Mouse (Mus musculus) heart, embryonic 13.5 days (tissue): ENCODE data around the gene Gm20479. TPM values are rescaled to one million over a fixed set of nuclear protein-coding genes. Genes with fewer than 3 reads are reported as not detected.

Experiments used
- ATAC-seq: fragments of 200-750 bp; cut with Nextera tagmentation; 2 replicates; pipeline ENCODE4 v1.8.0; 2017; ENCODE audit warnings: moderate TSS enrichment; ENCODE audit not compliant: insufficient number of reproducible peaks, low FRiP score, low TSS enrichment; ENCODE audit errors: extremely low read depth
- H3K27ac ChIP-seq: fragments of 300-500 bp; sonication (generic); replicated peaks from 2 replicates; pipeline ENCODE4 v1.5.1; 2015; ENCODE audit warnings: moderate library complexity, mild to moderate bottlenecking, inconsistent platforms
- H3K27me3 ChIP-seq: fragments of 300-500 bp; sonication (generic); replicated peaks from 2 replicates; pipeline ENCODE4 v1.6.1; 2015; ENCODE audit warnings: mild to moderate bottlenecking, inconsistent platforms
- H3K36me3 ChIP-seq: fragments of 300-500 bp; sonication (generic); 2 replicates; pipeline ENCODE4 v1.6.1; 2015; ENCODE audit warnings: mild to moderate bottlenecking, inconsistent platforms
- H3K4me1 ChIP-seq: fragments of 300-500 bp; sonication (generic); 2 replicates; pipeline ENCODE4 v1.6.1; 2015; ENCODE audit warnings: inconsistent platforms
- H3K4me2 ChIP-seq: fragments of 300-500 bp; sonication (generic); 2 replicates; pipeline ENCODE4 v1.6.1; 2015; ENCODE audit warnings: inconsistent platforms, mild to moderate bottlenecking, moderate library complexity
- H3K4me3 ChIP-seq: fragments of 300-500 bp; sonication (generic); 2 replicates; pipeline ENCODE4 v1.5.1; 2015; ENCODE audit warnings: moderate library complexity, mild to moderate bottlenecking, inconsistent platforms
- H3K9ac ChIP-seq: fragments of 300-500 bp; sonication (generic); 2 replicates; pipeline ENCODE4 v1.6.1; 2015; ENCODE audit warnings: inconsistent platforms, mild to moderate bottlenecking, moderate library complexity
- H3K9me3 ChIP-seq: fragments of 300-500 bp; sonication (generic); 2 replicates; pipeline ENCODE4 v1.6.1; 2016; ENCODE audit warnings: inconsistent platforms
- WGBS: fragments of 180-500 bp; shearing (Covaris S2); methylation state at CpG from one replicate; pipeline ENCODE4 v1.1.7; 2015; ENCODE audit warnings: mixed read lengths; 5-methylcytosine and 5-hydroxymethylcytosine counted together
- polyA plus RNA-seq: library from polyadenylated mRNA; unstranded; fragments of >200 nt; fragmentation: Nextera tagmentation; extraction: Ambion mirVana; gene quantifications from 2 replicates; pipeline ENCODE4 v1.2.1, GENCODE M21; 2015

The Gm20479 gene
- polyA plus RNA-seq, 1 experiment from 2014 or later: 0.90 TPM

- H3K27me3 ChIP-seq: no peaks in the 10 kb centered on the region
- ATAC-seq: no peak
- H3K9ac ChIP-seq: no peak overlapping the region
- H3K36me3 ChIP-seq: peaks cover 32% of the 10 kb centered on the region
- WGBS: 24% methylated on average over 6 of the region's 6 CpGs
- no peak overlapping the region for H3K27ac ChIP-seq
- H3K4me3 ChIP-seq: peak overlapping the region; percentile 78; the same call in 1 of the 2 replicates
- peak overlapping the region; percentile 90 for H3K4me2 ChIP-seq
- peaks cover 31% of the 10 kb centered on the region for H3K4me1 ChIP-seq
- H3K9me3 ChIP-seq: no peaks in the 10 kb centered on the region
Observed at GRCm38 (mm10) chr7:27354144-27354543, 3.1 kb downstream of the Gm20479 start.

DNA sequence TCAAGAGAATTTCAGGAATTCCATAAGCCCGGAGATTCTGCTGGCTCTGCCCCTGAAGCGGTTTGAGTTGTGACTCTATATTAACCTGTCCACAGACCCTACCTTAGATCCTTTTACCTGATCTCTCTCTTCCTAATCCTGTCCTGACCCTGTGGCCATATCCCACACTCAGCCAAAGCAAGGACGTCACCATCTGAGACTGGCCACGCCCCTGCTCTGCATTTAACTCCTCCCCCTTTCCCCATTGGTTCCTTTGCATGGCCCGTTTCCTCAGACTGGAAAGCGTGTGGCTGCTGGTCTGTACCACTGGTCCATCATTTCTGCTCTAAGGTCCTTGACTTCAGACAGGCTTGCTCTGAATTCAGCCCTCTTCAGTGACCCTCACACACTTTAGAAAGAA lies 11.8 kb downstream of the Gm20479 start:
- Histone ChIP-seq H3K9ac (no peak overlapping the region), H3K9me3 (no peaks in the 10 kb centered on the region), H3K27me3 (peaks cover 1% of the 10 kb centered on the region; the same call in 1 of the 2 replicates), H3K4me3 (no peak overlapping the region), H3K27ac (no peak overlapping the region), H3K4me1 (no peaks in the 10 kb centered on the region), H3K4me2 (no peak overlapping the region), H3K36me3 (peaks cover 67% of the 10 kb centered on the region)
- 22% methylated on average over 6 of the region's 6 CpGs for WGBS
- no peak for ATAC-seq

- ATAC-seq: no peak
- H3K9me3 ChIP-seq: no peaks in the 10 kb centered on the region
- peaks cover 28% of the 10 kb centered on the region for H3K27me3 ChIP-seq
- WGBS: 40% methylated on average over 4 of the region's 4 CpGs
- peaks cover 47% of the 10 kb centered on the region for H3K36me3 ChIP-seq
- no peak overlapping the region for H3K9ac ChIP-seq
- no peak overlapping the region for H3K4me3 ChIP-seq
- H3K4me1 ChIP-seq: peaks cover 3% of the 10 kb centered on the region
- no peak overlapping the region for H3K4me2 ChIP-seq
- H3K27ac ChIP-seq: no peak overlapping the region
Observed at GRCm38 (mm10) chr7:27342595-27342994, 14.6 kb downstream of the Gm20479 start.

DNA sequence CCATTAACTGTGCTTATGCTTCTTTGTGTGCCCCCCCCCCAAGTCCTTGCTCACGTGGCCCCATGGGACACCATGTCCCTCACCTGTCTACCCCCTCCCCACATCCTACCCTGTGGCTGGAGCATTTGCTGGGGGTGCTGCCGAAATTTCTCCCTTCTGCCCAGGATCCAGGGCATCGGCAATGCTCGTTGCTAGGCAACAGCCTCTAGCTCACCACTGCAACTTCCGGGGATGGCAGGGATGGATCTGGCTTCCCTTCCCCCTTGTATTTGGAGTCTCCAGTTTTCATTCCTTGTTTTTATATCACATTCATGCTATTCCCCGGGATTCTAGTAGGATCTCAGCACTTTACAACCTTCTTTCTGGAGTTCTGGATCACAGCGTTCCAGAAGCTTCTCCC lies 17.7 kb downstream of the Gm20479 start:
- H3K4me2 ChIP-seq: no peak overlapping the region
- no peak for ATAC-seq
- H3K9me3 ChIP-seq: no peaks in the 10 kb centered on the region
- no peak overlapping the region for H3K9ac ChIP-seq
- no peak overlapping the region for H3K4me3 ChIP-seq
- WGBS: 31% methylated on average over 7 of the region's 7 CpGs
- H3K4me1 ChIP-seq: peaks cover 28% of the 10 kb centered on the region
- H3K27me3 ChIP-seq: peaks cover 57% of the 10 kb centered on the region
- peaks cover 24% of the 10 kb centered on the region for H3K36me3 ChIP-seq
- no peak overlapping the region for H3K27ac ChIP-seq

DNA sequence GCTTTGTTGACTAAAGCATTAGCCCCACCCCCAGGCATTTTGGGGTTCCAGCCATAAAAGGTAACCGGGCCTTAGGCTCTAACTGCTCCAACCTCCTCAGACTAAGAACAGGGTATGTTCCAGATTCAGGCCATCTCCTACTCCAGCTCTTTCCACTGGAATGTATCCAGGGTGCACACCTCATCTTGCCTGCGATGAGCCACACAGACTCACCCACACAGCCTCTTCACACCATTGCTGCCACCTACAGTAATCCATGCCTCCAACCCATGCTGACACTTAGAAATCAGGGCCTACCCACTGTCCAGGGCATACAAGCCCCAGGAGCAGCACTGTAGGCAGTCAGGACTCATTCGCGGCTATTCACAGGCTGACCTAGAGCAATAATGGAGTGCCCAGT lies 18.1 kb downstream of the Gm20479 start:
- WGBS: 68% methylated on average over 4 of the region's 4 CpGs
- no peak overlapping the region for H3K4me2 ChIP-seq
- no peak overlapping the region for H3K9ac ChIP-seq
- H3K4me3 ChIP-seq: no peak overlapping the region
- no peaks in the 10 kb centered on the region for H3K9me3 ChIP-seq
- H3K27ac ChIP-seq: no peak overlapping the region
- peaks cover 21% of the 10 kb centered on the region for H3K36me3 ChIP-seq
- H3K4me1 ChIP-seq: peaks cover 32% of the 10 kb centered on the region
- ATAC-seq: no peak
- peaks cover 61% of the 10 kb centered on the region for H3K27me3 ChIP-seq

- Histone ChIP-seq H3K4me2 (peak within 1 kb of the TSS; percentile 91), H3K4me3 (peak within 1 kb of the TSS; percentile 54), H3K9me3 (no peaks in the 10 kb centered on the region), H3K27me3 (peaks cover 79% of the 10 kb centered on the region), H3K9ac (peak within 1 kb of the TSS; percentile 75), H3K4me1 (peaks cover 49% of the 10 kb centered on the region), H3K27ac (no peak within 1 kb of the TSS), H3K36me3 (peaks cover 10% of the 10 kb centered on the region)
- WGBS: under 1% methylated on average over 36 of the region's 36 CpGs
- no peak for ATAC-seq
Observed at GRCm38 (mm10) chr7:27337175-27337853, 19.9 kb downstream of the Gm20479 start, which contains the start of gene Ltbp4. Ltbp4 (minus strand) TSS chr7:27337692.

GRCm38 (mm10) chr7:27335928-27336823 lies 21.0 kb downstream of the Gm20479 start:
- H3K4me2 ChIP-seq: peak overlapping the region; percentile 91
- H3K27me3 ChIP-seq: peaks cover 90% of the 10 kb centered on the region
- under 1% methylated on average over 47 of the region's 47 CpGs for WGBS
- ATAC-seq: peak; percentile 62
- peak overlapping the region; percentile 75 for H3K9ac ChIP-seq
- peak overlapping the region; percentile 54 for H3K4me3 ChIP-seq
- H3K9me3 ChIP-seq: no peaks in the 10 kb centered on the region
- H3K4me1 ChIP-seq: peaks cover 60% of the 10 kb centered on the region
- peaks cover 1% of the 10 kb centered on the region; the same call in 1 of the 2 replicates for H3K36me3 ChIP-seq
- peak overlapping the region; percentile 88 for H3K27ac ChIP-seq

DNA sequence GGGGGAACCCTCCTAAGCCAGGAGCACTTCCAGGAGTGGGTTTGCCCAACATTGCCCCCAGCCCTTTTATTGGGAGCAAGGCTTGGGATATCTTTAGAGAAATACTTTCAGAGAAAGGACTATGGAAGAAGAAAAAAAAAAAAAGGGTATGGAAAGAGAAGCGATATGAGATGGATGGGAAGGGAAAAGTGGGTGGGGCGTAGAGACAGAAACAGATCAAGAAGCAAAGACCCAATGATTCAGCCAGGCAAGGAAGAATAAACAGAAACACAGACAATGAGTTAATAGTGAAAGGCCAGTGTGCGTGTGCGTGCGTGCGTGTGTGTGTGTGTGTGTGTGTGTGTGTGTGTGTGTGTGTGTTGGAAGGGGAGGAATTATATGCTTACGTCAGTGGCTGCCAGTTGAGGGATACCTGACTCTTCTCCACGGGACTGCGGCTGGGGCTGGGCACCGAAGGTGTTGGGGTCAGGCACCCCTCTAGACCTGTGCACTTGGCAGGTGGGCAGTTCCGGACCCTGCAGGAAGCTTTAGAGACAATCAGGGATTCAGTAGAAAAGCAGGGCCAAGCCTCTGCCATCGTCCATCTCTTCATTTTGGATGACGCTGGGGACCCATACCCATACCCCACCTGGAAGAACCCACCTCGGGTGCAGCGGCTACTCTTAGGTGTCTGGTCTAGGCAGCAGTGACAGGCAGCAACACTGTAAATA lies 22.1 kb downstream of the Gm20479 start:
- peaks cover 96% of the 10 kb centered on the region for H3K27me3 ChIP-seq
- peaks cover 70% of the 10 kb centered on the region for H3K4me1 ChIP-seq
- H3K4me2 ChIP-seq: peak overlapping the region; percentile 91
- 50% methylated on average over 15 of the region's 15 CpGs for WGBS
- H3K9ac ChIP-seq: peak overlapping the region; percentile 89
- H3K4me3 ChIP-seq: peak overlapping the region; percentile 68
- no peaks in the 10 kb centered on the region for H3K9me3 ChIP-seq
- ATAC-seq: no peak
- H3K36me3 ChIP-seq: no peaks in the 10 kb centered on the region
- H3K27ac ChIP-seq: peak overlapping the region; percentile 88

DNA sequence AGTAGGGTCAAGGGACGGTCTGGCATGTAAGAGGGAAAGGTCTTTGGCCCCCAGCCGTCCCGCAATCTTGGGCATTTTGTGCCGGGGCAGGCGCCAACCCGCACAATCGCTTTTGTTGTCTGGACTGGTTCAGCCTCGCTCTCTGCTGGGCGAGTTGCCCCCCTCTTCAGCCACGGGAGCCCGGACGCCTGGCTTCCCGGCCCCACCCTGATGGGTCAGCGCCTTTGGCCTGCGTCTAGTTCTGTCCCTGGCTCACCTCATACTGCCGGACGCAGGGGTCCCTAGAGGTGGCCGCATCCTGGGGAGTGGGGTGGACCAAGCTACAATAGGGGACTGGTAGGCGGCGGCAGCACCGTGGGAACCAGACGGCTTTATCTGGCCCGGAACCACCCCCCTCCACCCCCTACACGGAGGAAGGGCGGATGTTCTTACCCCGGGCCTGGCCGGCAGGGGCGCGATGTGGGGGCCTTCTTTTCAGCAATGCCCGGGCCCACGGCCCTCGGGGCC lies 22.8 kb downstream of the Gm20479 start:
- H3K27me3 ChIP-seq: peaks cover 99% of the 10 kb centered on the region
- no peaks in the 10 kb centered on the region for H3K36me3 ChIP-seq
- WGBS: 1% methylated on average over 32 of the region's 32 CpGs
- peaks cover 78% of the 10 kb centered on the region for H3K4me1 ChIP-seq
- H3K4me2 ChIP-seq: peak overlapping the region; percentile 91
- no peak for ATAC-seq
- peak overlapping the region; percentile 89 for H3K9ac ChIP-seq
- peak overlapping the region; percentile 88 for H3K27ac ChIP-seq
- no peaks in the 10 kb centered on the region for H3K9me3 ChIP-seq
- peak overlapping the region; percentile 68 for H3K4me3 ChIP-seq

GRCm38 (mm10) chr7:27333316-27333941 lies 23.8 kb downstream of the Gm20479 start:
- H3K27ac ChIP-seq: peak overlapping the region; percentile 88
- no peaks in the 10 kb centered on the region for H3K9me3 ChIP-seq
- peak overlapping the region; percentile 68 for H3K4me3 ChIP-seq
- H3K27me3 ChIP-seq: peaks cover 97% of the 10 kb centered on the region
- H3K4me1 ChIP-seq: peaks cover 86% of the 10 kb centered on the region
- H3K9ac ChIP-seq: peak overlapping the region; percentile 89
- WGBS: under 1% methylated on average over 38 of the region's 77 CpGs
- no peaks in the 10 kb centered on the region for H3K36me3 ChIP-seq
- ATAC-seq: no peak
- peak overlapping the region; percentile 91 for H3K4me2 ChIP-seq
